Mouse (Mus musculus) heart, embryonic 11.5 days (tissue): ENCODE results near the gene Tmem86a. TPM values are rescaled to one million over a fixed set of nuclear protein-coding genes. Genes with fewer than 3 reads are reported as not detected.

Experiments used
- ATAC-seq: fragments of 200-750 bp; cut with Nextera tagmentation; replicated peaks from 2 replicates; pipeline ENCODE4 v1.8.0; 2017; ENCODE audit warnings: moderate library complexity; ENCODE audit not compliant: insufficient number of reproducible peaks, low FRiP score, low TSS enrichment
- H3K27ac ChIP-seq: fragments of 300-500 bp; sonication (generic); 2 replicates; pipeline ENCODE4 v1.5.1; 2014; ENCODE audit warnings: mild to moderate bottlenecking, low read depth, low read length
- H3K27me3 ChIP-seq: fragments of 300-500 bp; sonication (generic); 2 replicates; pipeline ENCODE4 v1.6.1; 2014; ENCODE audit warnings: mild to moderate bottlenecking, low read length, mixed read lengths; ENCODE audit not compliant: control insufficient read depth, insufficient read depth
- H3K36me3 ChIP-seq: fragments of 300-500 bp; sonication (generic); 2 replicates; pipeline ENCODE4 v1.6.1; 2014; ENCODE audit warnings: mild to moderate bottlenecking, low read length, moderate library complexity, mixed read lengths; ENCODE audit not compliant: control insufficient read depth, insufficient read depth
- H3K4me1 ChIP-seq: fragments of 300-500 bp; sonication (generic); 2 replicates; pipeline ENCODE4 v1.6.1; 2014; ENCODE audit warnings: low read length; ENCODE audit not compliant: control insufficient read depth, insufficient read depth
- H3K4me2 ChIP-seq: fragments of 300-500 bp; sonication (generic); 2 replicates; pipeline ENCODE4 v1.6.1; 2014; ENCODE audit warnings: mild to moderate bottlenecking, moderate library complexity
- H3K4me3 ChIP-seq: fragments of 300-500 bp; sonication (generic); 2 replicates; pipeline ENCODE4 v1.5.1; 2014; ENCODE audit warnings: low read depth, low read length
- H3K9ac ChIP-seq: fragments of 300-500 bp; sonication (generic); 2 replicates; pipeline ENCODE4 v1.6.1; 2014; ENCODE audit warnings: mild to moderate bottlenecking, low read depth, low read length, moderate library complexity
- H3K9me3 ChIP-seq: fragments of 300-500 bp; sonication (generic); replicated peaks from 2 replicates; pipeline ENCODE4 v1.6.1; 2016; ENCODE audit warnings: low read length; ENCODE audit not compliant: control insufficient read depth
- WGBS: fragments of 180-500 bp; shearing (Covaris S2); extraction: QIAGEN DNeasy Blood & Tissue Kit; methylation state at CpG from one replicate; pipeline ENCODE4 v1.1.7; 2014; ENCODE audit not compliant: insufficient replicate concordance; 5-methylcytosine and 5-hydroxymethylcytosine counted together
- polyA plus RNA-seq: library from polyadenylated mRNA; unstranded; fragments of >200 nt; fragmentation: Nextera tagmentation; extraction: Ambion mirVana; gene quantifications from 2 replicates; pipeline ENCODE4 v1.2.1, GENCODE M21; 2014

Tmem86a gene
- polyA plus RNA-seq, 1 experiment from 2014 or later, result 13.7 TPM

DNA sequence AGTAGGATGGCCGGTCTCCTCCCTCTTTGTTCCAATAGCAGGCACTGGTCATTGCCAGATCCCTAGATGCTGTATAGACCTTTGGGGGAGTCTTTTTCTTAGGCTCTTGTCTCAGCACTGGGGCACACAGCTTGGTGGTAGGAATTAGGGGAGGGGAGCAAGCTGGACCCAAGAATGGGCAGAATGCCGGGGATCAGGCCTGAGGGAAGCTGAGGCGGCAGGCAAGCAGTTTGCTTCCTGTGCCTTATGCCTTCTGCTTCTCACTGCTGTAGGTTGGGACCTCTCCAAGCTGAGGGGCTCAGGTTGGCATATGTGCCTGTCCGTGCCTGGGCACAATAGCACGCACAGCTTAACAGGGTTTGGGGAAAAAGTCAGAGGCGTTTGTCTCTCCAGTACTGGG, 25.8 kb downstream of the Tmem86a start:
- no peak overlapping the region for H3K4me2 ChIP-seq
- no peaks in the 10 kb centered on the region for H3K27me3 ChIP-seq
- no peak for ATAC-seq
- H3K9ac ChIP-seq, result no peak overlapping the region
- H3K27ac ChIP-seq, result no peak overlapping the region
- no peak overlapping the region for H3K4me3 ChIP-seq
- H3K9me3 ChIP-seq, result no peaks in the 10 kb centered on the region
- WGBS, result 79% methylated on average over 6 of the region's 6 CpGs
- peaks cover 12% of the 10 kb centered on the region for H3K4me1 ChIP-seq
- no peaks in the 10 kb centered on the region for H3K36me3 ChIP-seq

DNA sequence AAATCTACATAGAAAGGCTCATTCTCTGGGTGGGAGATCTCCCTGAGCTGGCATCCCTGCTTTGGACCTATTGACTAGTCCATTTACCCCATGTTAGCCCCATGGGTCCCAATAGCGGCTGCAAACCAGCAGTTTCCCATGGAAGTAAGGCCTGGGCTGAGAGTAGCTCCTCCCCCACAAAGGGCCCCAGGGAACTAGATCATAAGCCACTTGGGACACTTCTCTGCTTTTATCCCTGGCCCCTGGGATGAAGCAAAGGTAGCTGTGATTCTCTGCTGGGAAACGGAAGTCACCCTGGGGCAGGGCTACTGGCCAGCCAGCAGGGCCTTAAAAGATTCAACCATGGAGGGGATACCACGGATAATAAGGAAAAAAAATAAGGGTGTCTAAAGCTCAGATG, 26.3 kb downstream of the Tmem86a start:
- Histone ChIP-seq H3K4me1 (peaks cover 12% of the 10 kb centered on the region), H3K36me3 (no peaks in the 10 kb centered on the region), H3K4me2 (no peak overlapping the region), H3K27me3 (no peaks in the 10 kb centered on the region), H3K4me3 (no peak overlapping the region), H3K9ac (no peak overlapping the region), H3K9me3 (no peaks in the 10 kb centered on the region), H3K27ac (no peak overlapping the region)
- WGBS, result 55% methylated on average over 3 of the region's 3 CpGs
- ATAC-seq, result no peak

DNA sequence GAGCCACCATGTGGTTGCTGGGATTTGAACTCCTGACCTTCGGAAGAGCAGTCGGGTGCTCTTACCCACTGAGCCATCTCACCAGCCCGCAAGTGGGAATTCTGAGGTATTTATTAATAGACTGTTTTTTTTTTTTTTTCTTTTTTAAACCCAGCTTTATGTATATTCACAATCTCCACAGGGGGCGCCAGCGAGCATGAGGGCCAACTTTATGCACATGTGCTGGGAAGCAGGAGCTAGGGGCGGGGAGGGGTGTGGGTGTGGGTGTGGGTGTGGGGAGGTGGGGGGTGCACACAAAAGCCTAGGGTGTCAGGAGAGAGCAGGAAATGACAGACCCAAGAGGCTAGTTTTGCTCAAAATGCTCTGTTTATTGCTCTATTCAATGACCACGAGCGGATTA, 27.1 kb downstream of the Tmem86a start:
- H3K27me3 ChIP-seq, result no peaks in the 10 kb centered on the region
- WGBS, result 71% methylated on average over 8 of the region's 8 CpGs
- H3K9ac ChIP-seq, result no peak overlapping the region
- no peak for ATAC-seq
- no peak overlapping the region for H3K27ac ChIP-seq
- peaks cover 12% of the 10 kb centered on the region for H3K4me1 ChIP-seq
- H3K4me2 ChIP-seq, result no peak overlapping the region
- H3K36me3 ChIP-seq, result no peaks in the 10 kb centered on the region
- H3K4me3 ChIP-seq, result no peak overlapping the region
- no peaks in the 10 kb centered on the region for H3K9me3 ChIP-seq

DNA sequence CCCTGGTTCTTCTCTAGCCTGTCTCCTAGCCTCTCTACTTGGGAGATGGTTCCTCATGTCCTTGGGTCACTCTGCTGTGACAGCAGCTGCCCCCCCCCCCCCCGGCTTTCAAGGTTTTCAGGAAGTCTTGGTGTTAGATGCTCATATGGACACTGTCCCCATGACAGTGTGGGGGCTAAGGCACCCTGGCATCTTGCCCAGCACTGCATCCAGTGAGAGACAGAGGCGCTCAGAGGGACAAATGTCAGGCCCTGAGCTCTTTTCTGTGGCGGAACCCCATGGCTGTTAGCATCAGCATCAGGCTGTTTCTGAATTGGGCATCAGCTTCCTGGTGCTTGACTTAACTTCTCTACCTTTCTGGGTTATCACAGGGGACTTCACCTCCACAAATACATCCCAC, 30.5 kb downstream of the Tmem86a start:
- ATAC-seq, result no peak
- no peak overlapping the region for H3K9ac ChIP-seq

DNA sequence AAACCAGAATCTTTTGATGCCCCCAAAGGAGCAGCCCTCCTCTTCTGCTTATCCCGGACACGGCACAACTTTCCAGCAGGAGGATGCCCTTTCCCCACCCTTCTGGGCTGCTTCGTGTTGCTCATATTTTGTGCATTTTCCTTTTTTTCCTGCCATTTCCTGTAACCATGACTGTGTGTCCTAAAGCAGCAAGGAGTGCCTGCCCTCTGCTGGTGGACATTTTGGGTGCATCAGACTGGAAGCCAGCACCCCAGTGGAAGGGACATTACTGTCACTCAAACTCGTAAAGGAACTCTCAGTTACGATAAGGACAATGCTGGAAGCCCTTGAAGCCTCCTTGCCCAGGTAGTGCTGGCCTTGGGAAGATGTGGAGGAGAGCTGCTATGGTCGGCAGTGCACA, 30.9 kb downstream of the Tmem86a start:
- no peaks in the 10 kb centered on the region for H3K9me3 ChIP-seq
- no peak overlapping the region for H3K27ac ChIP-seq
- WGBS, result 39% methylated on average over 6 of the region's 6 CpGs
- H3K9ac ChIP-seq, result no peak overlapping the region
- no peak for ATAC-seq
- H3K4me2 ChIP-seq, result no peak overlapping the region
- H3K36me3 ChIP-seq, result no peaks in the 10 kb centered on the region
- no peak overlapping the region for H3K4me3 ChIP-seq
- H3K27me3 ChIP-seq, result no peaks in the 10 kb centered on the region
- no peaks in the 10 kb centered on the region for H3K4me1 ChIP-seq

More for the DNA sequence above, 30.5 kb downstream of the Tmem86a start:
- H3K27me3 ChIP-seq, result no peaks in the 10 kb centered on the region
- no peak overlapping the region for H3K4me2 ChIP-seq
- no peaks in the 10 kb centered on the region for H3K36me3 ChIP-seq
- H3K27ac ChIP-seq, result no peak overlapping the region
- no peak overlapping the region for H3K4me3 ChIP-seq
- 61% methylated on average over 3 of the region's 3 CpGs for WGBS
- no peaks in the 10 kb centered on the region for H3K4me1 ChIP-seq
- H3K9me3 ChIP-seq, result no peaks in the 10 kb centered on the region

DNA sequence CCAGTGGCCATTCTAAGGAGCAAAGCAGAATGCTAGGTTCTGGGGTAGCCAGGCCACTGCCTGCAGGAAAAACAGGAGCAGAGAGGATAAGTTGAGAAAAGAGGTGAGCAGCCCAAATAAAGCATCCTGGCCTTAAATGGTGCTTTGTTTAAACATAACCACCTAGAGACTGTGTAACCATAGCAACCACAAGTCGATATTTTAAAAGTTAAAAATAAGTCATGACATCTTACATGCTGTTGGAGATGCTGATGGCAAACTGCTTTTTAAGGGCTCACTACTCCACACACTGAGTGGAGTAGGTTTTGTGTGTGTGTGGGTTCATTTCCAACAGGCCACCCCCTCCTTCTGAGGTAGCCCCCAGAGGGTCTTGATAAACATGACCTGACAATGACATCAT, 34.7 kb downstream of the Tmem86a start:
- Histone ChIP-seq H3K36me3 (no peaks in the 10 kb centered on the region), H3K4me2 (no peak overlapping the region), H3K27me3 (no peaks in the 10 kb centered on the region), H3K9me3 (no peaks in the 10 kb centered on the region), H3K4me1 (no peaks in the 10 kb centered on the region), H3K27ac (no peak overlapping the region), H3K4me3 (no peak overlapping the region), H3K9ac (no peak overlapping the region)
- no peak for ATAC-seq
- WGBS, result 58% methylated on average over 1 of the region's 1 CpGs

DNA sequence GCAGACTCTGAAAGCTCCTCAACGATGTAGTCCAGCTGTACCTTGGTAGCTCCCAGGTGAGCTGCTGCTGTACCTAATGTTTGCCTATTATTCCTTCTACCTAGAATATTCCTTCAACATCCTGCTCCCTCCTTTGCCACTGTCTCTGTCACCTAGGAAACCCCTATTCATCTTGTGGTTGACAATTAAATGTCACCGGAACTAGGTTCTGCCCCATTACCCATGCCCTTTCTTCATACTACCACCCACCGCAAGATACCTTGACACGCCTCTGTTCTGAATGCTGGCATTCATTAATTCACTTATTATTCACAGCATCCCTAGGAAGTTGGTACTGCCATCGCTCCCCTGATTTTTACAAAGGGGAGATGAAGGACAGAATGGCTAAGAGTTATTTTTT, 43.5 kb downstream of the Tmem86a start:
- H3K9me3 ChIP-seq, result 0 out of 2 replicates have a peak, but pooled peaks cover 2% of the 10 kb centered on the region
- H3K4me1 ChIP-seq, result no peaks in the 10 kb centered on the region
- H3K4me2 ChIP-seq, result no peak overlapping the region
- 85% methylated on average over 5 of the region's 5 CpGs for WGBS
- no peak for ATAC-seq
- no peak overlapping the region for H3K4me3 ChIP-seq
- H3K36me3 ChIP-seq, result no peaks in the 10 kb centered on the region
- no peak overlapping the region for H3K9ac ChIP-seq
- H3K27ac ChIP-seq, result no peak overlapping the region
- H3K27me3 ChIP-seq, result peaks cover 5% of the 10 kb centered on the region; the same call in 1 of the 2 replicates

DNA sequence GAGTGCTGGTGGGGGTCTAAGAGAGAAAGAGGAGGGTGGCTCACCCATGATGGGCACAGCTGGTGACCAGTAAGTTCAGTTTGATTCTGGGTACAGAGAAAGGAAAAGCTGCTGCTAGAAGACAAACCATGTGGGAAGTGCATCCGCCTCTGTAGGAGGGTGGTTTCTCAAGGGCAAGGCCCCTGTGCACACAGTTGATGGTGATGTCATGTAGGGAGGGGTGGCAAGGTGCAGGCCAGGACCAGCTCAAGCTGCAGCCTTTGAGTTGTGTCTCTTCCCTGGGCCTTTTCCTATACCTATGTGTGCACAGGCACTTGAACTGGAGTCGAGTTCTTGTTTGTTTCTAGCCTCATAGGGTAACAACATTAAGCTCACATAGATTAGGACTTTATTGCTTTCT, 44.6 kb downstream of the Tmem86a start:
- H3K4me1 ChIP-seq, result no peaks in the 10 kb centered on the region
- H3K27ac ChIP-seq, result no peak overlapping the region
- 59% methylated on average over 2 of the region's 2 CpGs for WGBS
- no peak overlapping the region for H3K9ac ChIP-seq
- H3K27me3 ChIP-seq, result peaks cover 5% of the 10 kb centered on the region; the same call in 1 of the 2 replicates
- no peak overlapping the region for H3K4me3 ChIP-seq
- H3K4me2 ChIP-seq, result no peak overlapping the region
- 0 out of 2 replicates have a peak, but pooled peaks cover 2% of the 10 kb centered on the region for H3K9me3 ChIP-seq
- ATAC-seq, result no peak
- no peaks in the 10 kb centered on the region for H3K36me3 ChIP-seq

DNA sequence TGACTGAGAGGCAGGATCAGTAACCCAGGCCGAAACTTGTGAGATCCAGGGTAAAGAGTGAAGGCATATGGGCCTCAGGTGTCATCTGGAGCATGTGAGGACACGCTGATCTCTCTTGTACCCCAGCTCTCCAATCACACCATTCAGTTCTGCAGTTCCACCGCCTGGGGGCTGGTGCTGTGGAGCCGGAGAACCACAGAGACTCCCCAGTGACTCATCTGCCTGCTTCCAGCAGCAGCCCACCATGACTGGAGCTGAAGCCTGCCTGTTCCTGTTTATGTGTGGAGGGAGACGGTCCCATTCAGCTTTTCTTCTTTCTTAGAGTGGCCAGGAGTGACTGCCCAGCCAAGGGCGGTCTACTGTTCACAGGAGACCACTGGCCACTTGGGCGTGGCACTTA, 47.6 kb downstream of the Tmem86a start:
- Histone ChIP-seq H3K36me3 (no peaks in the 10 kb centered on the region), H3K9me3 (no peaks in the 10 kb centered on the region), H3K4me1 (no peaks in the 10 kb centered on the region), H3K9ac (no peak overlapping the region), H3K27ac (no peak overlapping the region), H3K4me3 (no peak overlapping the region), H3K27me3 (peaks cover 5% of the 10 kb centered on the region; the same call in 1 of the 2 replicates), H3K4me2 (no peak overlapping the region)
- ATAC-seq, result no peak
- 53% methylated on average over 7 of the region's 7 CpGs for WGBS
